Mouse (Mus musculus) E14TG2a.4 (cell line): ENCODE measurements around the gene Vmn2r103.

Source experiments
- CTCF ChIP-seq: conservative IDR thresholded peaks from 2 replicates; pipeline ENCODE4 v1.5.1; 2014; ENCODE audit warnings: low read length
- NANOG ChIP-seq: IDR thresholded peaks from 2 replicates; pipeline ENCODE4 v1.6.1; 2014; ENCODE audit warnings: borderline replicate concordance, low read length, mixed read lengths

DNA sequence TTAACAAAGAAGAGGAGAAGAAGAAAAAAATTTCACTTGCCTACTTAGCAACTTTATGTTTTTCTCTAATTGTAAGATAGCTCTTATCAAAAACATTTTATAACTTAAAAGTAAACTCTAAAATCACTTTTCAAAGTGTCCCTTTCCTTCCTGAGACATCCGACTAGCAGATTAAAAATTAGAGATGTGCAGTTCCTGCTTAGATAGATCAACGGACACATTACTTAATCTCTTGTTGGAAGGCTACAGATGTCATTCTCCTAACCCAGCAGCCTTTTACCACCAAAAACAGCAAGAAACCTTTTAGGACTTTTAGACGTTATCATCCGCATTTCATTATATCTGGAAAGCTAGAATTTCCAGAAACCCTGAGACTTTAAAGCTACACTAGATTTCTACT, 5.8 kb downstream of the Vmn2r103 start:
- TF ChIP-seq CTCF, result no peak
- TF ChIP-seq NANOG, result no peak
